Mouse (Mus musculus) gastrocnemius, postnatal 25 days (tissue): Measurements from ENCODE around the gene Pnrc2. TPM values are rescaled to one million over a fixed set of nuclear protein-coding genes. Genes with fewer than 3 reads are reported as not detected.

ENCODE experiments used
- DNase-seq: peaks from one replicate; pipeline ENCODE4 v3.0.0; 2022
- total RNA-seq, 2 experiments: library from RNA; stranded (reverse); gene quantifications; 1 replicate in 1 of 2; 2 replicates in 1 of 2; pipeline ENCODE4 v1.2.3; 2021

Pnrc2 gene
- total RNA-seq, 2 experiments from 2014 or later, result 25.7 to 36.4 TPM

GRCm38 (mm10) chr4:135892884-135893283 lies 19.2 kb upstream of the Pnrc2 start:
- no peak for DNase-seq

- no peak for DNase-seq
These were observed 17.9 kb upstream of the Pnrc2 start for GRCm38 (mm10) chr4:135891539-135891938.

GRCm38 (mm10) chr4:135889884-135890283 lies 16.2 kb upstream of the Pnrc2 start:
- DNase-seq, result peak; percentile 68

GRCm38 (mm10) chr4:135889146-135889883 lies 15.7 kb upstream of the Pnrc2 start:
- DNase-seq, result no peak

GRCm38 (mm10) chr4:135888448-135889057 lies 14.9 kb upstream of the Pnrc2 start:
- DNase-seq, result no peak

- no peak for DNase-seq
These were observed 12.5 kb upstream of the Pnrc2 start for GRCm38 (mm10) chr4:135886184-135886583.

- DNase-seq, result no peak
These were observed 12.0 kb upstream of the Pnrc2 start for GRCm38 (mm10) chr4:135885676-135886075.

GRCm38 (mm10) chr4:135884531-135884930 lies 10.9 kb upstream of the Pnrc2 start:
- DNase-seq, result no peak

GRCm38 (mm10) chr4:135883881-135884516 lies 10.3 kb upstream of the Pnrc2 start:
- no peak for DNase-seq

GRCm38 (mm10) chr4:135883401-135883851 lies 9.8 kb upstream of the Pnrc2 start:
- no peak for DNase-seq

- DNase-seq, result no peak
These were observed 8.4 kb upstream of the Pnrc2 start for GRCm38 (mm10) chr4:135882023-135882422.

GRCm38 (mm10) chr4:135880576-135880975 lies 6.9 kb upstream of the Pnrc2 start:
- DNase-seq, result no peak

GRCm38 (mm10) chr4:135880018-135880417 lies 6.4 kb upstream of the Pnrc2 start:
- DNase-seq, result peak; percentile 3

- peak; percentile 1 for DNase-seq
These were observed 5.4 kb upstream of the Pnrc2 start for GRCm38 (mm10) chr4:135879021-135879420.

GRCm38 (mm10) chr4:135877742-135878141 lies 4.1 kb upstream of the Pnrc2 start:
- peak; percentile 12 for DNase-seq

GRCm38 (mm10) chr4:135876583-135877020 lies 3.0 kb upstream of the Pnrc2 start:
- peak; percentile 78 for DNase-seq

GRCm38 (mm10) chr4:135875991-135876582 lies 2.4 kb upstream of the Pnrc2 start:
- DNase-seq, result peak; percentile 38

GRCm38 (mm10) chr4:135875546-135875945 lies 1.9 kb upstream of the Pnrc2 start:
- DNase-seq, result no peak

GRCm38 (mm10) chr4:135874564-135875535 lies 1.2 kb upstream of the Pnrc2 start:
- DNase-seq, result peak; percentile 6

GRCm38 (mm10) chr4:135872589-135873391 lies 860 bp downstream of the Pnrc2 start:
- no peak for DNase-seq

- no peak for DNase-seq
These were observed 1.6 kb downstream of the Pnrc2 start for GRCm38 (mm10) chr4:135872015-135872414.
